Mouse (Mus musculus): ENCODE measurements around the gene Bloc1s3. TPM values are rescaled to one million over a fixed set of nuclear protein-coding genes. Genes with fewer than 3 reads are reported as not detected.

Bloc1s3 gene
- polyA plus RNA-seq (2012; rRNA removed) = 11.9 and 24.9 TPM in 2 replicates

DNA sequence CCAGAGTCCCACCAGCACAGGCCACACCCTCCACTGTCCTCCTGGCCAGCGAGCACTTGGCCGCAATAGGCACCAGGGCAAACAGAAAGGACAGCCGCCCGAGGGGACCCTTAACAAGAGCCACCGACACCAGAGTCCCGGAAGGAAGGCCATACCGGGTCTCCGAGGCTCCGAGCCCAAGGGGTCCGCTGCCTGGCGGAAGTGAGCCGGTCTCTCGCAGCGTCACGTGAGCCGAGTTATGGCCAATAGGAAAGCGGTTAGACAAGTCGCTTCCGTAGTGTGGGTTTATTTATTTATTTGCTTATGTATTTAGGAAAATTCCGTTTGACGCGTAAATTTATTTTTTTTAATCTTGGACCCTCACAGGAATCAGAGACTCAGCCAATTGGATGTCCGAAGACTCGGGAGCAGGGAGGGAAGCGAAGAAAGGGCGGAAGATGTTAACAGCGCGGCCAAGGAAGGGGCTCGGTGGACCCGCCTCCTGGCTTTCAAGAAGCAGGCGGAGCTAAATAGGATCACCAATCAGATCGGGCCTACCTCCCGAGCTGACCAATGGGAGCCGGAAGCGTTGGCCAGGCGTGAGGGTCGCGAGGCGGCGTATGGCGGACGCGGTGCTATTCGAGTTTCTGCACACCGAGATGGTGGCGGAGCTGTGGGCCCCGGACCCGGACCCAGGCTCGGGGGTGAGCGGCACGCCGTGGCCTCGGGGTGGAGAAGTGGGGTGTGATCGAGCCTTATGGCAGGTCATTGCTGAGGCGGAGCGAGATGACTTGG lies at the start of gene Bloc1s3, which contains the start of gene Trappc6a:
Bloc1s3 (minus strand) TSS at position 218 of the 774 bp plus-strand sequence.
Trappc6a (plus strand) TSS at position 246 of the 774 bp plus-strand sequence.
- TF ChIP-seq CTCF (IDR thresholded peaks at IDR 0.05; ENCODE audit: extremely low read depth, insufficient read length, insufficient replicate concordance, low read depth, low read length) (no peak; the same call in 1 of the 2 replicates), POLR2A (IDR thresholded peaks at IDR 0.05; ENCODE audit: low read depth, low read length) (peak; percentile 64)
- H3K4me1 ChIP-seq (ENCODE audit: control insufficient read depth, insufficient read depth, insufficient read length, low read length) = peaks cover 16% of the 10 kb centered on the region
- no peaks in the 10 kb centered on the region for H3K27me3 ChIP-seq (ENCODE audit: control insufficient read depth, insufficient read depth, low read length)
- peak within 1 kb of the TSS; percentile 83 for H3K4me3 ChIP-seq (ENCODE audit: low read depth, low read length)
- under 1% methylated on average over 56 of the region's 56 CpGs for WGBS
- H3K27ac ChIP-seq (ENCODE audit: insufficient read depth, low read depth, low read length) = peak within 1 kb of the TSS; percentile 69
- no peaks in the 10 kb centered on the region for H3K36me3 ChIP-seq (ENCODE audit: control insufficient read depth, insufficient read depth, low read length)

- H3K27me3 ChIP-seq (ENCODE audit: control insufficient read depth, insufficient read depth, low read length) = no peaks in the 10 kb centered on the region
- WGBS = 45% methylated on average over 2 of the region's 2 CpGs
- peaks cover 2% of the 10 kb centered on the region; the same call in 1 of the 2 replicates for H3K36me3 ChIP-seq (ENCODE audit: control insufficient read depth, insufficient read depth, low read length)
- H3K4me1 ChIP-seq (ENCODE audit: control insufficient read depth, insufficient read depth, insufficient read length, low read length) = peaks cover 46% of the 10 kb centered on the region
- TF ChIP-seq CTCF (IDR thresholded peaks at IDR 0.05; ENCODE audit: extremely low read depth, insufficient read length, insufficient replicate concordance, low read depth, low read length) (no peak), POLR2A (IDR thresholded peaks at IDR 0.05; ENCODE audit: low read depth, low read length) (no peak)
- peak overlapping the region; percentile 71 for H3K27ac ChIP-seq (ENCODE audit: insufficient read depth, low read depth, low read length)
- H3K4me3 ChIP-seq (ENCODE audit: low read depth, low read length) = no peak overlapping the region
Measured at GRCm38 (mm10) chr7:19557086-19557485, 48.9 kb upstream of the Bloc1s3 start.

DNA sequence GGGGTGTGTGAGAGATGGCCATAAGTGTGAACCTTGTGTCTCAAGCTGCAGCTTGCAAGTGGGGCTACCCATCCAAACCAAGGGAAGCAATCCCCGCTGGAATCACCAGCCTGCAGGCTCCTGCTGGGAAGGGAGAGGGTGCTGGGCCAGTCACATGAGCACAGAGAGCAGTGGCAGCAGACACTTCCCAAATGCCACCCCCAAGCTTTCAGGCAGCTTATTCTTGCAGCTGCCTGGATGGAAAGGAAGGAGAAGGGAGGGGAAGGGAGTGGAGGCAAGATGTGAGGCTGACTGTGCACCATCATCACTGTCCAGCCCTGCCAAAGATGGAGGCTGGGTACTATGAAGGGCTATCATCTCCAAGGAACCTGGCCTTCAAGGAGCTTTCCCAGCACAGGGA lies 46.0 kb upstream of the Bloc1s3 start:
- WGBS = 89% methylated on average over 1 of the region's 1 CpGs

DNA sequence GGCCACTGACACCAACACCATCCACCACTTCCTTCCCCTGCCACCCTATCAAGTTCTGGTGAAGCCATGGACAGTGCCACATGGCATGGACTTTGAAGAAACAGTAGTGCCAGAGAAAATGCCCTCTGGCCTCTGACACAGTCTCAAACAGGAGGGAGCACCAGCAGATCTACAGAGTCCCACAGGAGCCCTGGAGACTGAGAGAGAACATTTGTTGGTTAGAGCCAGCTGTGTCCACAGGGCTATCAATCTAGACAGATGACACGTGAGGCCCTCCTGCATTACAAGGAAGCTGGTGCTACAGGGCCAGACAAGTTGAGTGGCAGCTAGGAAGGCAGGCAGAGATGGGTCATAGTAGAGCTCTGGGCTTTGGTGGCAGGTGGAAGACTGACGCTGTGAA lies 44.3 kb upstream of the Bloc1s3 start:
- Histone ChIP-seq H3K27ac (ENCODE audit: insufficient read depth, low read depth, low read length) (peak overlapping the region; percentile 5; the same call in 1 of the 2 replicates), H3K4me3 (ENCODE audit: low read depth, low read length) (no peak overlapping the region), H3K36me3 (ENCODE audit: control insufficient read depth, insufficient read depth, low read length) (peaks cover 2% of the 10 kb centered on the region; the same call in 1 of the 2 replicates), H3K27me3 (ENCODE audit: control insufficient read depth, insufficient read depth, low read length) (no peaks in the 10 kb centered on the region), H3K4me1 (ENCODE audit: control insufficient read depth, insufficient read depth, insufficient read length, low read length) (peaks cover 27% of the 10 kb centered on the region)
- TF ChIP-seq CTCF (IDR thresholded peaks at IDR 0.05; ENCODE audit: extremely low read depth, insufficient read length, insufficient replicate concordance, low read depth, low read length) (no peak), POLR2A (IDR thresholded peaks at IDR 0.05; ENCODE audit: low read depth, low read length) (no peak)
- WGBS = 28% methylated on average over 2 of the region's 2 CpGs

More for the DNA sequence above, 46.0 kb upstream of the Bloc1s3 start:
- Histone ChIP-seq H3K4me3 (ENCODE audit: low read depth, low read length) (no peak overlapping the region), H3K36me3 (ENCODE audit: control insufficient read depth, insufficient read depth, low read length) (peaks cover 2% of the 10 kb centered on the region; the same call in 1 of the 2 replicates), H3K27me3 (ENCODE audit: control insufficient read depth, insufficient read depth, low read length) (no peaks in the 10 kb centered on the region), H3K27ac (ENCODE audit: insufficient read depth, low read depth, low read length) (no peak overlapping the region), H3K4me1 (ENCODE audit: control insufficient read depth, insufficient read depth, insufficient read length, low read length) (peaks cover 38% of the 10 kb centered on the region)
- TF ChIP-seq CTCF (IDR thresholded peaks at IDR 0.05; ENCODE audit: extremely low read depth, insufficient read length, insufficient replicate concordance, low read depth, low read length) (no peak), POLR2A (IDR thresholded peaks at IDR 0.05; ENCODE audit: low read depth, low read length) (no peak)

GRCm38 (mm10) chr7:19551634-19552033 lies 43.5 kb upstream of the Bloc1s3 start:
- Histone ChIP-seq H3K27ac (ENCODE audit: insufficient read depth, low read depth, low read length) (peak overlapping the region; percentile 5; the same call in 1 of the 2 replicates), H3K4me1 (ENCODE audit: control insufficient read depth, insufficient read depth, insufficient read length, low read length) (peaks cover 23% of the 10 kb centered on the region), H3K4me3 (ENCODE audit: low read depth, low read length) (no peak overlapping the region), H3K27me3 (ENCODE audit: control insufficient read depth, insufficient read depth, low read length) (no peaks in the 10 kb centered on the region), H3K36me3 (ENCODE audit: control insufficient read depth, insufficient read depth, low read length) (peaks cover 2% of the 10 kb centered on the region; the same call in 1 of the 2 replicates)
- TF ChIP-seq CTCF (IDR thresholded peaks at IDR 0.05; ENCODE audit: extremely low read depth, insufficient read length, insufficient replicate concordance, low read depth, low read length) (no peak), POLR2A (IDR thresholded peaks at IDR 0.05; ENCODE audit: low read depth, low read length) (no peak)
- WGBS = 34% methylated on average over 5 of the region's 5 CpGs

GRCm38 (mm10) chr7:19549394-19549793 lies 41.2 kb upstream of the Bloc1s3 start:
- Histone ChIP-seq H3K36me3 (ENCODE audit: control insufficient read depth, insufficient read depth, low read length) (no peaks in the 10 kb centered on the region), H3K4me1 (ENCODE audit: control insufficient read depth, insufficient read depth, insufficient read length, low read length) (peaks cover 22% of the 10 kb centered on the region; the same call in 1 of the 2 replicates), H3K27ac (ENCODE audit: insufficient read depth, low read depth, low read length) (no peak overlapping the region), H3K27me3 (ENCODE audit: control insufficient read depth, insufficient read depth, low read length) (no peaks in the 10 kb centered on the region), H3K4me3 (ENCODE audit: low read depth, low read length) (no peak overlapping the region)
- 61% methylated on average over 10 of the region's 10 CpGs for WGBS
- TF ChIP-seq POLR2A (IDR thresholded peaks at IDR 0.05; ENCODE audit: low read depth, low read length) (no peak), CTCF (IDR thresholded peaks at IDR 0.05; ENCODE audit: extremely low read depth, insufficient read length, insufficient replicate concordance, low read depth, low read length) (no peak)

GRCm38 (mm10) chr7:19547344-19547969 lies 39.3 kb upstream of the Bloc1s3 start:
- H3K4me1 ChIP-seq (ENCODE audit: control insufficient read depth, insufficient read depth, insufficient read length, low read length) = peaks cover 19% of the 10 kb centered on the region; the same call in 1 of the 2 replicates
- no peaks in the 10 kb centered on the region for H3K27me3 ChIP-seq (ENCODE audit: control insufficient read depth, insufficient read depth, low read length)
- no peak overlapping the region for H3K27ac ChIP-seq (ENCODE audit: insufficient read depth, low read depth, low read length)
- 42% methylated on average over 2 of the region's 2 CpGs for WGBS
- no peak overlapping the region for H3K4me3 ChIP-seq (ENCODE audit: low read depth, low read length)
- no peaks in the 10 kb centered on the region for H3K36me3 ChIP-seq (ENCODE audit: control insufficient read depth, insufficient read depth, low read length)
- no peak for TF ChIP-seq POLR2A (IDR thresholded peaks at IDR 0.05; ENCODE audit: low read depth, low read length)
- TF ChIP-seq CTCF (IDR thresholded peaks at IDR 0.05; ENCODE audit: extremely low read depth, insufficient read length, insufficient replicate concordance, low read depth, low read length) = no peak

All from small intestine, adult 2 months (tissue).